Mouse (Mus musculus) heart, adult 11 months (tissue): ENCODE measurements around the gene Astn2.
A peak's percentile ranks its signal among the peaks of the same experiment; 100 is the strongest.

ENCODE experiments used
- DNase-seq: peaks from one replicate; pipeline ENCODE4 v3.0.0; 2022

Astn2 gene

DNA sequence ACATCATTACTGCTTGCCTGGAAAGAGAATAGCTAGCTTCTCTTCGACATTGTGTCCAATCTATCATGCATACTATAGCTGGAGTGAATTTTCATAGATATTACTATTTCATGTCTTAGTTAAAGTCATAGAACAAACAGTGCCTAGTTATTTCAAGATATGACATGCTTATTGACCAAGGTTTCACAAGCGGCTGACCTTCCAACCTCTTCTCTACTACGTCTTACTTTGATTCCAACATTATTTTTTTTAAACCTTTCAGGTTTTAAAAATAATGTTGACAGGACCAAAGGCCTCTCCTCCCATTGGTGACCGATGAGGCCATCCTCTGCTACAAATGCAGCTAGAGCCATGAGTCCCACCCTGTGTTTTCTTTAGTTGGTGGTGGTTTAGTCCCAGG, 1025.0 kb downstream of the Astn2 start:
- no peak for DNase-seq

DNA sequence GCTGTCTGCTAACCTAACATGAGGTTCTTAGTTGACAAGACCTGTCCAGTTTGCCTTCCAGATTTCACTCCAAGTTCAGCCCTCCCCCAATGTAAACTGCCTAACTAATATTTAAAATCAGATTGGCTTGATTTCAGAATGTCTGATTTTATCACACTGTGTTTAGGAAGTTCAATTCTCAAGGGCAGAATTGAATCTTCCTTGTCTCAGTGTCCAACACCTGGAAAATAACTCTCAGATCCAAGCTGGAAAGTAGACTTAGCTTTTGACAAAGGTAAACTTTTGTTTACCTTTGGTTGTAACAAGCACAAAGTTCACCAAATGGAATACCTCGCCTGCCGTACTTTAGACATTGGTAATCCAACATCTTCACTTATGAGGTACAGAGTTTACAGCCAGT, 1027.8 kb downstream of the Astn2 start:
- DNase-seq: no peak

DNA sequence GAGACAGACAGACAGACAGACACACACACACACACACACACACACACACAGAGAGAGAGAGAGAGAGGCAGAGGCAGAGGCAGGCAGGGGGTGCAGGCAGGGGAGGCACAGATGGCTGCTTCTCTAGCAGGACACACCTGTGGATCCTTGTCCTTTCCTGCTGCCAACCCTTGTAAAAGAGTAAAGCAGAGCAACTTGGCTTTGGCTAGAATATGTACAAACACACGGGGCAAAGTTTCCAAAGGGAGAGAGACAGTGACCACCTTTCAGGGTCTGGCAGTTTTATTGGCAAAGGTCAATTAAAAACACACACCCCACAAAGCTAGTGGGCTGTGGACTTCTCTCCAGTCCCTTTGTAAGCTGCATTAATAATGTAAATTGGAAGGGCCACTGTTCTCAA, 1030.6 kb downstream of the Astn2 start:
- DNase-seq: no peak

DNA sequence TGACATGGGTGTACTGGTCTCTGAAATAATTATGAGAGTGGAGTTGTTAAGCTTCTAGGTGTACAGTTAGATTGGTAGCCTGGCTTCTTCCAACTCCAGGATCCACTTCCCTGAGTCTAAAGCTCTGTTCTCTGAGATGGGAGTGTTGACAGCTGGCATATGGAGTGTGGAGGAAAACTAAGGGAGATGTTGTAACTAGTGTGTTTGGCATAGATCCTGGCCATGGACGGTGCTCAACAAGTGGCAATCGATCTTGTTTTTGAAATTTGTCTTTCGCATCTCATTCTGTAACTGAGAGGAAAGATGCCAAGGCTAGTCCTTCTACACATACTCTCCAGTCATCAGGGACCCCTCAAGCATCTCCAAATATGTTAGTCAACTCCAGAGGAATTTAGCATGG, 1031.7 kb downstream of the Astn2 start:
- DNase-seq: peak; percentile 95

DNA sequence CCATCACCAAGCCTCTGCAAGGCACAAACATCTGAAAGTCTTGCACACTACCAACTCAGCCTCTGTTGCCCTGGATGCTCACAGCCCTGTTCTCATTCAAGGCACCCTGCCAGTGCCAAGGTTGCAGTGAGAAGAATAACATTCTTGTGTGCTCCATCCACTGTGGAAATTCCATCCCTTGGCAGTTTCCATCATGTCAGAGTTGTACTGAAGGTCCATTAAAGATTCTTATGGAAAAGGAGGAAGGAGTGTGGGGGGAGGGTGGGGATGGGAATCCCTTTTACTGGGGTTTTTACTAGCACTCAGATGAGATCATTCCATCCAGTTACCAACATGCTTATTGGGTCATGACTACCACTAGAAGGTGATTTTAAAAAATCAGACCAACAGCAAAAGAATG, 1037.3 kb downstream of the Astn2 start:
- no peak for DNase-seq

DNA sequence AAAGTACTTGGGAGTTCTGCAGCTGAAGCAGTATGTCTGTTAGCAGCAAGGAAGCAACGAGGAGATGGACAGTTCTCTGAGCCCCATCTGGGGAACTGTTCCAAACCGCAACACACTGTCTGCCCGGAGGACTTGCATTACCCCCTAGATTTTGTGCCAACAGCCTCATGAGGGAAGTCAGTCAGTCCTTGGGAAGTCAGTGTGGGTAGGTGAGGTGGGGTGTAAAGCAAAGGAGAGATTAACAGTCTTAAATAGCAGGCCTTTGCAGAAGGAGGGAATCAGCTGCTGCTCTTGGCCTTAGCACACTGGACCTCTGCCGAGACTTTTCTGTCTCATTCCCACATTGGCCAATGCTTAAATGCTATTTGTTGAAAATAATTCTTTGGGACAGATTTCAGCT, 1049.8 kb downstream of the Astn2 start:
- DNase-seq: peak; percentile 90

DNA sequence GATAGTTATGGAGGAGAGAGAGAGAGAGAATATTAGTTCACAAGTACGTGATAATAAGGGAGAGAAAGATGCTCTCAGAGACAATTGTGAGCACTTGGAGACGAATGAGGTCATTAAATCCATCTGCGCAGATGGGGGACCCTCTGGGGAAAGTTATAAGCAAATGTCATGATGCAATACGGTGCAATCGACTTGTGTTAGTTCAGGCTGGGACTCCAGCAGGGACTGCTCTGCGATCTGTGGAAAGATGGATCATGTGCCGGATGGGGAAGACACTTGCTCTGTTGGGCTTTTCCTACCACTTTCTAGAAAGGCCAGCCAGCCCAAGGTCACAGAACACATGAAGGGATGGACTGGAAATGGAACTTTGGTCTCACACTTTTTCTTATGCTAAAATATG, 1053.9 kb downstream of the Astn2 start:
- DNase-seq: peak; percentile 92

DNA sequence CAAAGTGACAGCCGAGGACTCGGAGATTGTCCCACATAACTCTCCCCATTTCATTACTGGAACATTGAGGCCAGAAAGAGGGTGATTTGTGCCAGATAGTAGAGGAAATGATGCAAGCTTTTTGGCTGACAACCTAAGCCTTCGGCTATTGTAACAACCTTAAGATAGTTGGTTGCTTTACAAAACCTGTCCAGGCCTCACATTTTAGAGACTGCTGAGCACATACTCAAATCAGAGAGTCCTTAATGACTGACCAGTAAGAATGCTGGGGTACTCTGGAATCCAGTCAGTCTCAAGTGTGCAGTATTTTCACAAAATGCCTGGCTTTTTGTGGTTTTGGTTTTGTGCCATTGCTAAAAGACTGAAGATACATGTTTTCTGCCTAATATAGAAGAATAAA, 1062.6 kb downstream of the Astn2 start:
- no peak for DNase-seq

DNA sequence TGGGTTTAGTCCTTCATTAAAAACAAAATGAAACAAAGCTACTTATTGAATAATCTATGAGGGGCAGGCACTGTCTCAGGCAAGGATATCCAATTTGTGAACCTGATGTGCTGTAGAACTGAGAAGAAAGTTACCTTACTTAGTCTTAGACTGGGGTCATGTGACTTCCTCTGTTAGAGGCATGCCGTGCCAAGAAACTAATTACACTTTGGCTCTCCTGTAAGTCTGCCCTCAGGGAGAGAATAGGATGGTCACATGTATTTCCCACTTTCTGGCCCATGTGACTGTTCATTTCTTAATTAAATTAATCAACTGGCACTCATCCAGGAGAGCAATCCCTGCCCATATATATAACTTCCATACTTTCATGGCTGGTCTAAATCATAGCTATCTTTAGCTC, 1070.7 kb downstream of the Astn2 start:
- DNase-seq: no peak
